Mouse (Mus musculus) B cell, adult 2 months (primary cell): ENCODE measurements around the gene Ube2c.
A peak's percentile ranks its signal among the peaks of the same experiment; 100 is the strongest.

Experiments
- DNase-seq, 2 experiments: peaks; one replicate each; pipeline ENCODE4 v3.0.0; 2022

The Ube2c gene

GRCm38 (mm10) chr2:164762593-164762992 lies 7.1 kb upstream of the Ube2c start:
- DNase-seq = no peak

- DNase-seq = no peak
These were observed 3.9 kb upstream of the Ube2c start for GRCm38 (mm10) chr2:164765841-164766240.

- DNase-seq = no peak
These were observed 1.7 kb upstream of the Ube2c start for GRCm38 (mm10) chr2:164767812-164768540.

- no peak for DNase-seq
These were observed 581 bp downstream of the Ube2c start for GRCm38 (mm10) chr2:164770279-164770678.

- DNase-seq = no peak
These were observed 1.4 kb downstream of the Ube2c start for GRCm38 (mm10) chr2:164771123-164771522.

GRCm38 (mm10) chr2:164773229-164773988 lies 3.7 kb downstream of the Ube2c start:
- no peak for DNase-seq

GRCm38 (mm10) chr2:164773989-164774364 lies 4.3 kb downstream of the Ube2c start:
- DNase-seq = no peak

- DNase-seq = no peak
These were observed 6.4 kb downstream of the Ube2c start for GRCm38 (mm10) chr2:164776130-164776529.

- no peak for DNase-seq
These were observed 7.1 kb downstream of the Ube2c start for GRCm38 (mm10) chr2:164776801-164777200.

GRCm38 (mm10) chr2:164777246-164778014 lies 7.7 kb downstream of the Ube2c start:
- DNase-seq = no peak

- no peak for DNase-seq
These were observed 8.3 kb downstream of the Ube2c start for GRCm38 (mm10) chr2:164778015-164778287.

- DNase-seq = no peak
These were observed 9.1 kb downstream of the Ube2c start for GRCm38 (mm10) chr2:164778809-164779208.

GRCm38 (mm10) chr2:164779481-164780086 lies 9.9 kb downstream of the Ube2c start, which contains the start of gene Tnnc2:
Gene Tnnc2 (minus strand): TSS chr2:164779967.
- no peak for DNase-seq

- no peak for DNase-seq
These were observed 12.2 kb downstream of the Ube2c start for GRCm38 (mm10) chr2:164781876-164782275.

GRCm38 (mm10) chr2:164783926-164784581 lies 14.4 kb downstream of the Ube2c start:
- peak in 1 of 2 experiments; percentile 31 for DNase-seq

- DNase-seq = no peak
These were observed 15.2 kb downstream of the Ube2c start for GRCm38 (mm10) chr2:164784869-164785420.

- DNase-seq = peak; percentile 64 to 73
These were observed 16.0 kb downstream of the Ube2c start, which contains the start of gene Snx21 for GRCm38 (mm10) chr2:164785481-164786387. Gene Snx21 (plus strand): TSS chr2:164785823.

- DNase-seq = peak in 1 of 2 experiments; percentile 19
These were observed 16.7 kb downstream of the Ube2c start for GRCm38 (mm10) chr2:164786388-164786885.

GRCm38 (mm10) chr2:164787032-164787431 lies 17.3 kb downstream of the Ube2c start:
- DNase-seq = no peak

- no peak for DNase-seq
These were observed 18.1 kb downstream of the Ube2c start for GRCm38 (mm10) chr2:164787779-164788178.

GRCm38 (mm10) chr2:164788411-164788810 lies 18.7 kb downstream of the Ube2c start:
- no peak for DNase-seq
